Mouse (Mus musculus) kidney, adult 2 months (tissue): ENCODE measurements at regions not wholly inside any gene's neighbourhood (a gene's known extent, or its start where the extent isn't known, plus 50 kb on each side); places are given as distances from the start of the nearest gene placed in this dataset.

Experiments used
- CTCF ChIP-seq: fragments of 200-500 bp; conservative IDR thresholded peaks from 2 replicates; pipeline ENCODE4 v1.5.1; 2011; ENCODE audit warnings: low read depth, mild to moderate bottlenecking, control low read depth, low read length, moderate library complexity, mixed read lengths; ENCODE audit not compliant: insufficient read depth, insufficient read length
- POLR2A ChIP-seq: fragments of 200-500 bp; IDR thresholded peaks from one replicate; pipeline ENCODE4 v1.6.1; 2011; ENCODE audit warnings: low read depth, low read length, control low read depth

- no peak for TF ChIP-seq POLR2A
- no peak for TF ChIP-seq CTCF
These were observed 169.1 kb upstream of the Cdkn3 start for GRCm38 (mm10) chr14:46591211-46591610.
